Mouse (Mus musculus) kidney, adult 9 months (tissue): ENCODE results near the gene Gm48552.

Experiments
- DNase-seq: peaks from one replicate; pipeline ENCODE4 v3.0.0; 2022

Gm48552 gene

GRCm38 (mm10) chr10:81362336-81362949, 26.4 kb upstream of the Gm48552 start:
- DNase-seq: no peak

GRCm38 (mm10) chr10:81363436-81364346, 25.1 kb upstream of the Gm48552 start:
- no peak for DNase-seq

GRCm38 (mm10) chr10:81364666-81365065, 24.1 kb upstream of the Gm48552 start:
- no peak for DNase-seq

DNA sequence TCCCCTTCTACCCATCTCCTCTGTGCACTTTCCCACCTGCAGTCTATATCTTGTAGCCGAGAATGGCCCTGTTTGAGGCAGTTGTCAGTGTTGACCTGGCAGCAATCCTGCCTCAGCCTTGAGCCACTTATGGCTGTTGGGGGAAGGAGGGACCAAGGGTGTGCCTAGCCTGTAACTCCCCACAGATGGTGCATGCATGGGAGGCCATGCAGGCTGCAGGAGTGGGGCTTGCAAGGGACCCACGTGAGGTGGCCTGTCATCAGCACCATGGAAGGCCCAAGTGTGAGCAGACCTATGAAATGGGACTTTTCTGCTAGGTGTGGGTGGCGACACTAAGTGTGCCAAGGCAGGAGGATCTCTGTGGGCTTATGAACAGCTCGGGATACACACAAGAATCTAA, 23.7 kb upstream of the Gm48552 start:
- DNase-seq: no peak

GRCm38 (mm10) chr10:81365672-81366476, 22.9 kb upstream of the Gm48552 start, which contains the start of gene 4930404N11Rik:
Gene 4930404N11Rik (minus strand): TSS chr10:81365816.
- no peak for DNase-seq

DNA sequence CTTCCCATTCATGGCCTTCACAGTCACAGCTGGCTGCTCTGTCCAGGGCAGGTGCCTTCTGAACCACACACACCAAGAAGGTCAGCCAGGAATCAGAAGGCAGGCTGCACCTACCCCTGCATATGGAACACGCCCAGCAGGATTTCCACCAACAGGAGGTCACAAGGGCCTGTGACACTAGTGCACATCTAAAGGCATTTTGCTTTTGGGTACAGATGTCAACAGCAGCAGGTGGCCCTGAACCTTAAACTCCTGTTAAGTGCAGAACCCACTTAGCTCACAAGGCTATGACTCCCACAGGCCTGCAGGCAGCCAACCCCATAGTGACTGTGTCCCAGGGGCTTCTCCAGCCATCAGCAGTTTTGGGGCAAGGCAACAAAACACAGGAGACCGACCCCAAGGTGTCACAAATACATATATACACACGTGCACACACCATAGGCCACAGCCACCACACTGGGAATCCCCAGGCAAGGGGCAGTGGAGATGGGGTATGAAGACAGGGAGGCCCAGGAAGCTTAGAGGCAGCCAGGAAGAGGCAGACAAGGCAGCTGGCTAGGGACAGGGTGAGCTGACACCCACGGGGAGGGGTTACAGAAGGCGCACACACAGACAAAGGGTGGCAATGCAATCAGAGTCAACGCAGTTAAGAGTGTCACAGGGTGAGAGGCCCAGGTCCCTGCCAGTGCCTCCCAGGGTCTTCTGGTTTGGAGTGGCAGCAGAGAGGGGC, 22.2 kb upstream of the Gm48552 start:
- DNase-seq: no peak

GRCm38 (mm10) chr10:81367207-81367495, 21.7 kb upstream of the Gm48552 start:
- DNase-seq: no peak

DNA sequence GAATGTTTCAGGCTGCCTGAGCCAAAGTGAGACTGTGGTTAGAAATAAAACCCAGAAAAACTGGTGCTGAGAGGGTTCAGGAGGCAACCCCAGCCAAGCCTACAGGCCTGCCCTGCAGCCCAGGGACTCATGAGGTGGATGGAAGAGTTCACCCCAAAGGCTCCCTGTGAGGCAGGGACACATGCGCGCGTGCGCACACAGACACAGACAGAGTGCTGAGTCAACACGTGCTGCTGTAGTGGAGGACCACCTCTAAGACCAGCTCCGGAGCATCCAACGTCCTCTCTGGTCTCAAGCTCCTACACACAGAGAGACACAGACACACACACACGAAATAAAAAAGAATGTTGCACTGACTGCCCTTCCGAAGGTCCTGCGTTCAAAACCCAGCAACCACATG, 13.5 kb upstream of the Gm48552 start:
- DNase-seq: no peak

- no peak for DNase-seq
These were observed 12.0 kb upstream of the Gm48552 start for GRCm38 (mm10) chr10:81376561-81377361.

GRCm38 (mm10) chr10:81377362-81377664, 11.5 kb upstream of the Gm48552 start:
- DNase-seq: no peak

- peak; percentile 54 for DNase-seq
These were observed 10.8 kb upstream of the Gm48552 start, which contains the start of gene Fzr1 for GRCm38 (mm10) chr10:81377793-81378552. Gene Fzr1 (minus strand): TSS chr10:81378516.

DNA sequence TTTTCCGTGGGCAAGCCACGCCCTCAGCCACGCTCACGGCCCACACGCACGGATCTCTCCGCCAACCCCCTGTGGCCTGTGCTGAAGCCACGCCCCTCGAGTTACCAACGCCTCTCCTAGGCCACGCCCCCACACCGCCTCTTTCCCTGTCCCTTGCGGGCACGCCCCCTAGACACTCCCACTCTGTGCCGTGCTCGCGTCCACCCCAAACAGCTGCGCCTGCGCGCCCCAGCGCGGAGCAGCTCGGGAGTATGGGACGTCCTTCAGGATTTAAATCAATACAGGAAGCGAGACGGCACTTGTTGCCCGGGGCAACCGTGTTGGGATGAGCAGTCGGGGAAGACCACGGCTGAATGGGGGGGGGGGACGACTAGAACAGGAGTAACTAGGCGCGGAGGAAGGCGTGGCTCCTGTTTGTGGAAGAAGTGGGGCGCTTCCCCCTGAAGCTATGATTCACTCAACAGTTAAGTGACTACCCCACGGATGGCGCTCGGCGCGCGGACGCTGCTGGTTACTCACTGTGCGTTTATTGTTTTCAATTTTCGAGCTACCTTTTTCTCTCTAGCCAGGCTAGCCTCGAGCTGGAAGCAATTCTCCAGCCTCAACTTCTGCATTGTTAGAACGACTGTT, 10.1 kb upstream of the Gm48552 start:
- DNase-seq: peak; percentile 100

DNA sequence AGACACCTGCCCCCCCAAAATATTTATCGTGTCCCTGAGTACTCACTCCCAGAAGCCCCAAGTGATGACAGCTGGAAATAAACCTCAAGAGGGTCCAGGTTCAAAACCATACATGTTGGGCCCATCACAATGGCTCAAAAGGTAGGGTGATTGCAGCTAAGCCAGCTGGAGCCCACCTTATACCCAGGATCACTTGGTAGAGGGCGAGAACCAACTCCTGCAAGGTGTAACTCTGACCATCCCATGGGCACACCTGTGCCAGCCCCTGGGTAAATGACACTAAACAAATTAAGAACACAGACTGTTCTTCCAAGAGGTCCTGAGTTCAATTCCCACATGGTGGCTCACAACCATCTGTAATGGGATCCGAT, 9.6 kb upstream of the Gm48552 start:
- DNase-seq: no peak

DNA sequence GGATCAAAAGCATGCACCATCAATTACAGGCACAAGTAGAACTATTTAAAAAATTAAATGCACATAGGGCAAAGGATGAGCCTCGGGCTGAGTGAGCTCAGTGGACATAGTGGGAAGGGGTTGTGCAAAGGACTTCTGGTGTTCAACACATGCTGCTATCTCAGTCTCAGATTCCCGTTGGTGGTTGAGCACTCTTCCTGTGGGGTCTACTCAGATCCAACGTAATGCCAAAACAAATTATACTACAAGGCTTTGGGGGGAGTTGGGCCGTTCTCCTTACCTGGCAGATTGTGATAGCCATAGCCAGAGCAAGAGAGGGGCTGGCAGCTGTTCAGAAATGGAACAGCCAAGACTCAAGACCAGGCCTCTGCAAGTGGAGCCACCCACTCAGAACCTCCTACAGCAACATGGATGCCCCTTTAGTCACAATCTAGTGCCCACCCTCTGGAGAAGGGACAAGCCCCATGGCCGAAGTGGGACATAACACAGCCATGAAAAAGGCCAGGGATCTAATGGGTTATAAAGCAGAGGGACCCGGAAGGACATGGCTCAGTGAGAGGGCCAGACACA, 8.9 kb upstream of the Gm48552 start:
- no peak for DNase-seq

GRCm38 (mm10) chr10:81382039-81382438, 6.8 kb upstream of the Gm48552 start:
- DNase-seq: no peak

- DNase-seq: peak; percentile 99
These were observed 4.8 kb upstream of the Gm48552 start, which contains the start of the genes Dohh and Gm48551 for GRCm38 (mm10) chr10:81383802-81384604. Gene Dohh (plus strand): TSS chr10:81384428. Gene Gm48551 (plus strand): TSS chr10:81384466.

DNA sequence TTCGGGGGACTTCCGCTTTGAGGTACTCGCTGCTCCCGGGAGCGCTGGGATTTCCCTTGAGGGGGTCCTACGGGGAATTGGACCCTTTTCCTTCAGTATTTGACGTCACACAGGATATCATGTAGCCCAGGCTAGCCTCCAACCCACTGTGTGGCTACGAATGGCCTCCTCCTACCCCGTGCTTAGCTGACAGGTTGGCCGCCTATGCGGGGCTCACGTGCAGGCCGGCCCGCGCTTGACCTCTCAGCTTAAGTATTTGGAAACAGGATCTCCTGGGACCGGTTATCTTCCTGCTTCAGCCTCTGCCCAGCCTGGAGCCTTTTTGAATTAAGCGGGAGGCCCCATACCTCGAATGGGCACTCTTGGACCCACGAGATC, 4.2 kb upstream of the Gm48552 start:
- DNase-seq: no peak

- DNase-seq: no peak
These were observed 3.0 kb upstream of the Gm48552 start for GRCm38 (mm10) chr10:81385603-81386306.

DNA sequence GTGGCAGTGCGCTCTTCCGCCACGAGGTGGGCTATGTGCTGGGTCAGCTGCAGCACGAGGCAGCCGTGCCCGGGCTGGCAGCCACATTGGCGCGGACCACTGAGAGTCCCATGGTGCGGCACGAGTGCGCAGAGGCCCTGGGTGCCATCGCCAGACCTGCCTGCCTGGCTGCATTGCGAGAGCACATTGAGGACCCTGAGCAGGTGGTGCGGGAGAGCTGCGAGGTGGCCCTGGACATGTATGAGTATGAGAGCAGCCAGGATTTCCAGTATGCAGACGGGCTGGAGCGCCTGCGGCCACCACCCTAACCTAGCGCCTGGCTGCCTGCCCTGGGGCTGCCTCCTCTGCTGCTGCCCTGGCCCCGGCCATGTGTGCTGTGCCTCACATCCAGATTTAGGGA, 1.1 kb upstream of the Gm48552 start:
- DNase-seq: no peak
